Mouse (Mus musculus) MEL (cell line): Measurements from ENCODE around the gene Gyg. TPM values are rescaled to one million over a fixed set of nuclear protein-coding genes. Genes with fewer than 3 reads are reported as not detected.

Experiments used
- DNase-seq: peaks from one replicate; pipeline ENCODE4 v3.0.0; 2011; ENCODE audit warnings: low read depth, low spot score
- H3K27ac ChIP-seq: 2 replicates; pipeline ENCODE4 v1.5.1; 2012; ENCODE audit warnings: low read depth, mild to moderate bottlenecking, control low read depth, low read length, moderate library complexity; ENCODE audit not compliant: control insufficient read depth
- H3K27me3 ChIP-seq, 2 experiments: fragments of 150-350 bp in 1 of 2; sonication (generic) in 1 of 2; 2 replicates each; pipeline ENCODE4 v1.6.1; 2012; ENCODE audit warnings: low read length in 2 of 2, mild to moderate bottlenecking in 2 of 2, improper control_type of control experiment in 1 of 2, moderate library complexity in 1 of 2; ENCODE audit not compliant: insufficient read depth in 2 of 2, control insufficient read depth in 1 of 2
- H3K36me3 ChIP-seq, 2 experiments: 2 replicates each; pipeline ENCODE4 v1.6.1; 2012 to 2014; ENCODE audit warnings: low read length in 2 of 2, improper control_type of control experiment in 1 of 2, inconsistent platforms in 1 of 2, mild to moderate bottlenecking in 1 of 2; ENCODE audit not compliant: insufficient read depth in 2 of 2, control insufficient read depth in 1 of 2
- H3K4me1 ChIP-seq, 2 experiments: fragments of 150-350 bp in 1 of 2; sonication (generic) in 1 of 2; 2 replicates each; pipeline ENCODE4 v1.6.1; 2012; ENCODE audit warnings: low read length in 2 of 2, improper control_type of control experiment in 1 of 2, mild to moderate bottlenecking in 1 of 2; ENCODE audit not compliant: insufficient read depth in 2 of 2, control insufficient read depth in 1 of 2
- H3K4me3 ChIP-seq, 2 experiments: fragments of 150-350 bp in 1 of 2; sonication (generic) in 1 of 2; 2 replicates each; pipeline ENCODE4 v1.5.1; 2012; ENCODE audit warnings: low read depth in 2 of 2, low read length in 2 of 2, mild to moderate bottlenecking in 2 of 2, moderate library complexity in 2 of 2, control low read depth in 1 of 2, improper control_type of control experiment in 1 of 2; ENCODE audit not compliant: control insufficient read depth in 1 of 2, insufficient read depth in 1 of 2
- H3K79me2 ChIP-seq: 2 replicates; pipeline ENCODE4 v1.6.1; 2012; ENCODE audit warnings: mild to moderate bottlenecking, low read length, moderate library complexity; ENCODE audit not compliant: control insufficient read depth, poor library complexity, insufficient read depth
- H3K9ac ChIP-seq: 2 replicates; pipeline ENCODE4 v1.6.1; 2012; ENCODE audit warnings: low read depth, mild to moderate bottlenecking, control low read depth, low read length, moderate library complexity; ENCODE audit not compliant: control insufficient read depth, poor library complexity, severe bottlenecking
- H3K9me3 ChIP-seq: fragments of 150-350 bp; sonication (generic); replicated peaks from 2 replicates; pipeline ENCODE4 v1.6.1; 2012; ENCODE audit warnings: mild to moderate bottlenecking, low read length, improper control_type of control experiment, moderate library complexity; ENCODE audit not compliant: insufficient read depth
- BHLHE40 ChIP-seq: IDR thresholded peaks from 2 replicates; pipeline ENCODE4 v1.6.1; 2012; ENCODE audit warnings: low read depth, mild to moderate bottlenecking, inconsistent platforms, low read length, improper control_type of control experiment, borderline replicate concordance
- CHD1 ChIP-seq: IDR thresholded peaks from 2 replicates; pipeline ENCODE4 v1.6.1; 2012; ENCODE audit warnings: low read depth, mild to moderate bottlenecking, inconsistent platforms, low read length, improper control_type of control experiment
- CHD2 ChIP-seq: IDR thresholded peaks from 2 replicates; pipeline ENCODE4 v1.6.1; 2011; ENCODE audit warnings: low read length, improper control_type of control experiment
- CTCF ChIP-seq, 3 experiments: IDR thresholded peaks in 2 of 3; conservative IDR thresholded peaks in 1 of 3; 2 replicates each; pipeline ENCODE4 v1.5.1; 2011 to 2012; ENCODE audit warnings: low read length in 3 of 3, low read depth in 2 of 3, mild to moderate bottlenecking in 2 of 3, improper control_type of control experiment in 1 of 3, inconsistent platforms in 1 of 3, mixed read lengths in 1 of 3, moderate library complexity in 1 of 3; ENCODE audit not compliant: control insufficient read depth in 1 of 3, insufficient read depth in 1 of 3, poor library complexity in 1 of 3, severe bottlenecking in 1 of 3
- EP300 ChIP-seq, 2 experiments: IDR thresholded peaks; 2 replicates each; pipeline ENCODE4 v1.6.1; 2011; ENCODE audit warnings: improper control_type of control experiment in 2 of 2, low read length in 2 of 2, low read depth in 1 of 2, mild to moderate bottlenecking in 1 of 2
- ETS1 ChIP-seq: IDR thresholded peaks from 2 replicates; pipeline ENCODE4 v1.6.1; 2012; ENCODE audit warnings: low read depth, mild to moderate bottlenecking, inconsistent platforms, low read length, improper control_type of control experiment, moderate library complexity
- HCFC1 ChIP-seq: IDR thresholded peaks from 2 replicates; pipeline ENCODE4 v1.6.1; 2012; ENCODE audit warnings: low read depth, mild to moderate bottlenecking, inconsistent platforms, low read length, improper control_type of control experiment, moderate library complexity
- JUND ChIP-seq: IDR thresholded peaks from 2 replicates; pipeline ENCODE4 v1.6.1; 2011; ENCODE audit warnings: low read depth, mild to moderate bottlenecking, improper control_type of control experiment, low read length
- MAFK ChIP-seq: IDR thresholded peaks from 2 replicates; pipeline ENCODE4 v1.6.1; 2011; ENCODE audit warnings: low read depth, mild to moderate bottlenecking, low read length, improper control_type of control experiment, borderline replicate concordance
- MAZ ChIP-seq: IDR thresholded peaks from 2 replicates; pipeline ENCODE4 v1.6.1; 2012; ENCODE audit warnings: low read depth, mild to moderate bottlenecking, inconsistent platforms, low read length, improper control_type of control experiment
- MYC ChIP-seq: IDR thresholded peaks from 2 replicates; pipeline ENCODE4 v1.6.1; 2011; ENCODE audit warnings: low read depth, mild to moderate bottlenecking, low read length, improper control_type of control experiment, moderate library complexity
- NELFE ChIP-seq: IDR thresholded peaks from 2 replicates; pipeline ENCODE4 v1.6.1; 2011; ENCODE audit warnings: low read depth, low read length, improper control_type of control experiment
- POLR2A ChIP-seq, 2 experiments: IDR thresholded peaks; 2 replicates each; pipeline ENCODE4 v1.6.1; 2011 to 2012; ENCODE audit warnings: low read length in 2 of 2, mild to moderate bottlenecking in 2 of 2, control low read depth in 1 of 2, improper control_type of control experiment in 1 of 2, low read depth in 1 of 2, moderate library complexity in 1 of 2; ENCODE audit not compliant: control insufficient read depth in 1 of 2, insufficient read depth in 1 of 2, poor library complexity in 1 of 2
- POLR2AphosphoS2 ChIP-seq: IDR thresholded peaks from 2 replicates; pipeline ENCODE4 v1.6.1; 2011; ENCODE audit warnings: low read length, improper control_type of control experiment
- POLR2AphosphoS5 ChIP-seq: IDR thresholded peaks from 2 replicates; pipeline ENCODE4 v1.6.1; 2012; ENCODE audit warnings: low read depth, borderline replicate concordance, mild to moderate bottlenecking, inconsistent platforms, low read length, moderate library complexity, mixed read lengths
- RAD21 ChIP-seq: IDR thresholded peaks from 2 replicates; pipeline ENCODE4 v1.6.1; 2011; ENCODE audit warnings: mild to moderate bottlenecking, low read depth, low read length, improper control_type of control experiment
- RCOR1 ChIP-seq: IDR thresholded peaks from 2 replicates; pipeline ENCODE4 v1.6.1; 2012; ENCODE audit warnings: low read depth, mild to moderate bottlenecking, inconsistent platforms, low read length, improper control_type of control experiment
- SMC3 ChIP-seq: IDR thresholded peaks from 2 replicates; pipeline ENCODE4 v1.6.1; 2011; ENCODE audit warnings: low read depth, low read length, improper control_type of control experiment
- UBTF ChIP-seq: IDR thresholded peaks from 2 replicates; pipeline ENCODE4 v1.6.1; 2012; ENCODE audit warnings: low read depth, mild to moderate bottlenecking, inconsistent platforms, low read length, improper control_type of control experiment, moderate library complexity, borderline replicate concordance; ENCODE audit not compliant: insufficient read depth
- USF1 ChIP-seq: IDR thresholded peaks from 2 replicates; pipeline ENCODE4 v1.6.1; 2014; ENCODE audit warnings: low read depth, mild to moderate bottlenecking, inconsistent platforms, low read length, improper control_type of control experiment, moderate library complexity
- USF2 ChIP-seq, 2 experiments: IDR thresholded peaks; 2 replicates each; pipeline ENCODE4 v1.6.1; 2011 to 2012; ENCODE audit warnings: improper control_type of control experiment in 2 of 2, low read length in 2 of 2, borderline replicate concordance in 1 of 2, inconsistent platforms in 1 of 2, low read depth in 1 of 2, mild to moderate bottlenecking in 1 of 2; ENCODE audit not compliant: insufficient read depth in 1 of 2
- ZNF384 ChIP-seq: IDR thresholded peaks from 2 replicates; pipeline ENCODE4 v1.6.1; 2012; ENCODE audit warnings: low read depth, mild to moderate bottlenecking, inconsistent platforms, low read length, improper control_type of control experiment
- polyA plus RNA-seq, 2 experiments: library from polyadenylated mRNA; stranded (reverse) in 1 of 2; unstranded in 1 of 2; fragments of >175 nt in 1 of 2; fragments of >200 nt in 1 of 2; gene quantifications; 2 replicates each; pipeline versions ENCODE4 v1.2.1 to v1.2.4; 2012; ENCODE audit warnings: low replicate concordance in 2 of 2, low read depth in 1 of 2; ENCODE audit not compliant: insufficient read length in 2 of 2, insufficient read depth in 1 of 2, missing spikeins in 1 of 2
- total RNA-seq: library from RNA; depleted of rRNA; stranded (reverse); fragments of 300-350 nt; gene quantifications from 2 replicates; pipeline ENCODE4 v1.2.3, GENCODE M21; 2012

The Gyg gene
- total and polyA plus RNA-seq, 3 experiments = 23.8 to 207 (median 41.0) TPM

DNA sequence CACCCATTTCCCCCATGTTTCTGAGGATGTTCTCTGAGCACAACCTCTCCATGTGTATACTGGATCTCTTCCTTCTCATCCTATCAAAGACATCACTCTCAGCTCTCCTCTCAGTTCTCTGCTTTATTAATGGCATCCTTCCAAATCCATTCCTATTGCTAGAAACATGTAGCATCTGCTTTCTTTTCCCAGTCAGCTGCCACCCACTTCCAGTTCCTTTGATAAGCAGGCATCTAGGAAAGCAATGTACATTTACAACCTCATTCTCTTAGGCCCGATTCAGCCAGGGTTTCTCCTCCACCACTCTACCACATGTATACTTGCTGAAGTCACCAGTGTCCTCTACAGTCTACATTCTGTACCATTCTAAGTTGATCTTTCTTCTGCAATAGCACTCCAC is 21.4 kb downstream of the Gyg start:
- H3K27me3 ChIP-seq = no peaks in the 10 kb centered on the region
- no peak overlapping the region for H3K27ac ChIP-seq
- no peaks in the 10 kb centered on the region for H3K4me1 ChIP-seq
- no peak overlapping the region for H3K4me3 ChIP-seq
- no peaks in the 10 kb centered on the region; a peak in 1 of 4 replicates for H3K36me3 ChIP-seq
- no peak overlapping the region for H3K9ac ChIP-seq
- no peaks in the 10 kb centered on the region for H3K79me2 ChIP-seq
- TF ChIP-seq MAFK (no peak), NELFE (no peak), RAD21 (no peak), RCOR1 (no peak)
- H3K9me3 ChIP-seq = no peaks in the 10 kb centered on the region
- no peak for DNase-seq

DNA sequence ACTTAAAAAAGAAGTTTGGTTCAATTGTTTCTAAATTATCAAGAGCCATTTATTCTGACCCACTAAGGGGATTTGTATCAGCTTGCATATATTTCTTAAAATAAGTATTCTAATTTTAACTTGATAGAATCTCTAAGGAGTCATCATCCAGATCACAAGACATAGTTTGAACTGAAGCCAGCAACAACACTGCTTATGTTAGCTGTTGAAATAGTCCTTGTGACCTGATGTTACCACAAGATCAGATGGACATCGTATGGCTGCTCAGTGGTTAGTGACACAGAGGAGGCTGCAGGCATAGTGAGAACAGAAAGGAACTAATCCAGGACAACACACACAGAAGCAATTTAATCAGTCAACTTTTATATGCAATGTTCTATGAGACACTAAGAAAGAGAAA is 22.4 kb downstream of the Gyg start:
- no peak for DNase-seq
- TF ChIP-seq POLR2A (IDR thresholded peaks at IDR 0.05; ENCODE audit: control insufficient read depth in 1 of 2, insufficient read depth in 1 of 2, low read depth in 1 of 2, low read length in 2 of 2, poor library complexity in 1 of 2) = no peak
- no peak for TF ChIP-seq POLR2AphosphoS5
- no peak for TF ChIP-seq ZNF384
- no peak for TF ChIP-seq CHD2
- no peak for TF ChIP-seq JUND
- no peaks in the 10 kb centered on the region for H3K79me2 ChIP-seq
- H3K4me3 ChIP-seq = no peak overlapping the region
- H3K9me3 ChIP-seq = no peaks in the 10 kb centered on the region
- no peaks in the 10 kb centered on the region for H3K27me3 ChIP-seq
- no peak overlapping the region for H3K9ac ChIP-seq
- H3K36me3 ChIP-seq = no peaks in the 10 kb centered on the region; a peak in 1 of 4 replicates
- H3K27ac ChIP-seq = no peak overlapping the region
- H3K4me1 ChIP-seq = no peaks in the 10 kb centered on the region

DNA sequence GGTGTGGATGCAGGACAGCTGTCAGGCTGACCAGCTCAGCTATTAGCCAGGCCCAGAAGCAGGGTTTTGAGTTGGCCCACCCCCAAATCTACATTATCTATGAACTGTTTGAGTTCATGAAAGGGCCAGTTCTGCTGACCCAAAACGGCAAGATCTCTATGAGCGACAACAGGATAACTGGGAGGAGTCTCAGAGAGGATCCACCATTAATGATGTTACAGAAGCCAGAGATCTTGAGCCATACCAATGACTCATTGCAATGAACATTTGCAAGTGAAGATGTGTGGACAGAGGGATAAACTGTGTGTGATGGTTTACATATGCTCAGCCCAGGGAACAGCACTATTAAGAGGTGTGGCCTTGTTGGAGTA is 23.8 kb downstream of the Gyg start:
- Histone ChIP-seq H3K9ac (no peak overlapping the region), H3K27ac (no peak overlapping the region), H3K4me1 (no peaks in the 10 kb centered on the region), H3K4me3 (no peak overlapping the region), H3K79me2 (no peaks in the 10 kb centered on the region), H3K9me3 (no peaks in the 10 kb centered on the region), H3K27me3 (no peaks in the 10 kb centered on the region), H3K36me3 (peaks cover 0 to 2% of the 10 kb centered on the region in 2 experiments; a peak in 1 of 4 replicates)
- no peak for DNase-seq
- TF ChIP-seq ETS1 (no peak), CHD1 (no peak), UBTF (no peak), CTCF (IDR thresholded peaks at IDR 0.05 in 2 of 3, conservative IDR thresholded peaks at IDR 0.05 in 1 of 3; ENCODE audit: control insufficient read depth in 1 of 3, insufficient read depth in 1 of 3, low read depth in 2 of 3, low read length in 3 of 3, poor library complexity in 1 of 3, severe bottlenecking in 1 of 3) (no peak), HCFC1 (no peak), MYC (no peak), USF2 (IDR thresholded peaks at IDR 0.05; ENCODE audit: borderline replicate concordance in 1 of 2, insufficient read depth in 1 of 2, low read depth in 1 of 2, low read length in 2 of 2) (no peak), NELFE (no peak), USF1 (no peak), MAFK (no peak), JUND (no peak), SMC3 (no peak), BHLHE40 (no peak), MAZ (no peak), POLR2AphosphoS5 (no peak), EP300 (IDR thresholded peaks at IDR 0.05; ENCODE audit: low read depth in 1 of 2, low read length in 2 of 2) (no peak), POLR2AphosphoS2 (no peak), POLR2A (IDR thresholded peaks at IDR 0.05; ENCODE audit: control insufficient read depth in 1 of 2, insufficient read depth in 1 of 2, low read depth in 1 of 2, low read length in 2 of 2, poor library complexity in 1 of 2) (no peak), CHD2 (no peak)
